Mouse (Mus musculus) kidney, adult 2 months (tissue): Measurements from ENCODE around the gene Tmem102.

ENCODE experiments used
- CTCF ChIP-seq: fragments of 200-500 bp; conservative IDR thresholded peaks from 2 replicates; pipeline ENCODE4 v1.5.1; 2011; ENCODE audit warnings: low read depth, mild to moderate bottlenecking, control low read depth, low read length, moderate library complexity, mixed read lengths; ENCODE audit not compliant: insufficient read depth, insufficient read length
- POLR2A ChIP-seq: fragments of 200-500 bp; IDR thresholded peaks from one replicate; pipeline ENCODE4 v1.6.1; 2011; ENCODE audit warnings: low read depth, low read length, control low read depth

GRCm38 (mm10) chr11:69836703-69837576, 31.5 kb upstream of the Tmem102 start:
- TF ChIP-seq CTCF (no peak), POLR2A (no peak)
